Mouse (Mus musculus): ENCODE measurements around the gene Apol9a. TPM values are rescaled to one million over a fixed set of nuclear protein-coding genes. Genes with fewer than 3 reads are reported as not detected.

The Apol9a gene
- 0.18 TPM in 1 of 2 replicates, not detected in the other for polyA plus RNA-seq (2021; fragmentation: Nextera tagmentation)
- long read RNA-seq, experiment 1: 0 reads
- long read RNA-seq, experiment 2: 0 reads

DNA sequence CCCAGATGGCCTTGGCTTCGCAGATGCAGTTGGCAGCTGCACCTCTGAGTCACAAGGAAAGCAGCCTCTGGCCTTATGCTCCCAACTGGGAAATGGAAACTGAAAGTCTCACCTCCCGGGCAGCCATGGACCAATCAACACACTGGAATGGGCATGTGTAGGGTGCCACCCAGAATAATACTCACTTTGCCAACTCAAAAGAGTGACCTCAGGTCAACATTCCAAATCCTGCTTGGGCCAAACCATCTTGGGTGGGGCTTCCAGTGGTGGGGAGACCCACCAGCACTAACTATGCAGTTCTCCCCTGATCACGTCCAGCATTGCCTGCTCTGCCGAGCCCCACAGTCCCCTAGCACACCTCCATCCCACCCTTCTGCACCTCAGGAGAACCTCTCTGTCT lies at the start of gene Apol9a:
Apol9a (minus strand) TSS at position 101 of the 400 bp plus-strand sequence.

DNA sequence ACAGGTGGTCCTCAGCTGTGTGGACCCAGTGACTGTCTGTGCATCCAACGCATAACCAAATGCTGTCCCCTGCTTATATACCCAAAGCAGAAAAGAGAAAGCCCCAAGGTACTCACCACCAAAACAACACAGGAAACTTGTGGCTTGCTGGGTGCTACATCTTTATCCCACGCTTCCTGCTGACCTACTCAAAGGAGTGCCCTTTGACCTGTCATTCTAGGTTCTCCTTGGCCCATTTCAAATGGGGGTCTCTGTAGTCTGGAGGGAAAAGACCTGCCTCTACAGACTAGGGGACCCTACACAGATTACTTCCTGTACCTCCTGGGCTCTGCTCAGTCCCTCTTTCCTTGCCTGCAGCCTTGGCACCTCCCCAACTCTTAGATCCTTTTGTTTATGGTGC lies 36.5 kb upstream of the Apol9a start, which contains the start of gene Apol7b:
Apol7b (minus strand) TSS at position 101 of the 400 bp plus-strand sequence.

DNA sequence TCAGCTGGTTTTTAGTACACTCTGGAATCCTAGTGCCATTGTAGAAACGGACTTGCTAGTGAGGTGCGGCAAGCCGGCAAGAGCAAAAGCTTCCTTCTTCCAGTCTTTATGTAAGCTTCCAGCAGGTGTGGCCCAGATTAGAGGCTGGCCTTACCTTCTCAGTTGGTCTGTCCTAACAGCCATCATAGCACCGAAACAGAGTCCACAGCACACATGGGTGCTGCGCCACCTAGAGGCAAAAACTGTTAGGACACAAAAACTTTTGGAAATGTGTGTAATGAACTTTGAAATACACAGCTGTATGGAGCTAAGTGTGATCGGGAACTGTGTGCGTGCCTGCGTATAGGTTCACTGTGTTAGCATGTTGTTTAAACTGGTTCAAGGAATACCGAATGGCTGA lies 11.9 kb downstream of the Apol9a start, which contains the start of gene Apol7a:
Apol7a (minus strand) TSS at position 84 of the 400 bp plus-strand sequence.

Other genes with a start within 250 kb of the Apol9a start
- gene Rbfox2, start 104.1 kb downstream of the Apol9a start, polyA plus RNA-seq (2021; fragmentation: Nextera tagmentation): 31.4 and 34.2 TPM in 2 replicates
- gene Apol7a, start 12.0 kb downstream of the Apol9a start, polyA plus RNA-seq (2021; fragmentation: Nextera tagmentation): 0.33 and 0.49 TPM in 2 replicates
- gene Apol7b, start 36.4 kb upstream of the Apol9a start, polyA plus RNA-seq (2021; fragmentation: Nextera tagmentation): 0.11 and 0.29 TPM in 2 replicates
- gene Apol10a, start 65.9 kb upstream of the Apol9a start, polyA plus RNA-seq (2021; fragmentation: Nextera tagmentation): not detected in 2 replicates
- gene Apol11a, start 97.1 kb upstream of the Apol9a start, polyA plus RNA-seq (2021; fragmentation: Nextera tagmentation): not detected in 2 replicates
- not detected in 2 replicates for gene Apol7c, start 122.2 kb upstream of the Apol9a start, polyA plus RNA-seq (2021; fragmentation: Nextera tagmentation)
- not detected in 2 replicates for gene 1700025B11Rik, start 150.8 kb upstream of the Apol9a start, polyA plus RNA-seq (2021; fragmentation: Nextera tagmentation)
- 0.13 and 0.30 TPM in 2 replicates for gene Apol10b, start 185.0 kb upstream of the Apol9a start, polyA plus RNA-seq (2021; fragmentation: Nextera tagmentation)
- not detected in 2 replicates for gene Gm36245, start 188.1 kb upstream of the Apol9a start, polyA plus RNA-seq (2021; fragmentation: Nextera tagmentation)
- not detected in 2 replicates for gene Apol11b, start 232.2 kb upstream of the Apol9a start, polyA plus RNA-seq (2021; fragmentation: Nextera tagmentation)